Mouse (Mus musculus) right cerebral cortex, adult 2 months (tissue): ENCODE results near the gene Zfp36l3.
"Not testable (repeated sequence)": the region's sequence is repeated elsewhere in the genome, so short reads cannot be mapped to it uniquely, and the experiment has no call there.

Source experiments
- DNase-seq, 2 experiments: peaks; one replicate each; pipeline ENCODE4 v3.0.0; 2021 to 2022; ENCODE audit warnings: low spot score in 2 of 2

Gene Zfp36l3

GRCm38 (mm10) chrX:53776276-53776675, at the start of gene Zfp36l3:
TSS of gene Zfp36l3 (minus strand) at chrX:53776394.
- DNase-seq = no peak

- no peak for DNase-seq
These were observed 22.9 kb upstream of the Zfp36l3 start for GRCm38 (mm10) chrX:53799074-53799473.

GRCm38 (mm10) chrX:53797519-53797918, 21.3 kb upstream of the Zfp36l3 start, which contains the start of gene Xlr:
TSS of gene Xlr (minus strand) at chrX:53797706.
- not testable (repeated sequence) for DNase-seq

- DNase-seq = no peak
These were observed 18.5 kb downstream of the Zfp36l3 start, which contains the start of gene 1700013H16Rik for GRCm38 (mm10) chrX:53757736-53758135. TSS of gene 1700013H16Rik (minus strand) at chrX:53757831.

- no peak for DNase-seq
These were observed 23.3 kb downstream of the Zfp36l3 start for GRCm38 (mm10) chrX:53752851-53753250.

- DNase-seq = no peak
These were observed 47.2 kb downstream of the Zfp36l3 start for GRCm38 (mm10) chrX:53728967-53729366.

- no peak for DNase-seq
These were observed 51.6 kb downstream of the Zfp36l3 start, which contains the start of gene 4930502E18Rik for GRCm38 (mm10) chrX:53724596-53724995. TSS of gene 4930502E18Rik (plus strand) at chrX:53724826.
